Mouse (Mus musculus) bone marrow, adult 2 months (tissue): ENCODE results near the gene Pou3f1. TPM values are rescaled to one million over a fixed set of nuclear protein-coding genes. Genes with fewer than 3 reads are reported as not detected.

ENCODE experiments used
- H3K27ac ChIP-seq: fragments of 200-500 bp; 2 replicates; pipeline ENCODE4 v1.5.1; 2012; ENCODE audit warnings: low read depth, mild to moderate bottlenecking, control low read depth, inconsistent platforms, low read length; ENCODE audit not compliant: control insufficient read depth, poor library complexity, insufficient read depth
- H3K4me1 ChIP-seq: fragments of 200-500 bp; 2 replicates; pipeline ENCODE4 v1.6.1; 2011; ENCODE audit warnings: low read length; ENCODE audit not compliant: control insufficient read depth, insufficient read depth
- H3K4me3 ChIP-seq: fragments of 200-500 bp; replicated peaks from 2 replicates; pipeline ENCODE3; 2011; ENCODE audit warnings: mild to moderate bottlenecking, low read depth, low read length, control low read depth; ENCODE audit not compliant: control insufficient read depth
- CTCF ChIP-seq: fragments of 200-500 bp; IDR thresholded peaks from 2 replicates; pipeline ENCODE4 v1.5.1; 2011; ENCODE audit warnings: low read length, control low read depth; ENCODE audit not compliant: control insufficient read depth, insufficient read depth
- POLR2A ChIP-seq: fragments of 200-500 bp; IDR thresholded peaks from 2 replicates; pipeline ENCODE4 v1.6.1; 2011; ENCODE audit warnings: low read depth, mild to moderate bottlenecking, control low read depth, low read length, borderline replicate concordance; ENCODE audit not compliant: control insufficient read depth
- WGBS: fragments of 180-500 bp; shearing (Covaris S2); methylation state at CpG from one replicate; pipeline ENCODE4 v1.1.7; 2018; 5-methylcytosine and 5-hydroxymethylcytosine counted together
- polyA plus RNA-seq: library from polyadenylated mRNA; stranded (reverse); fragments of >200 nt; gene quantifications from 2 replicates; pipeline ENCODE4 v1.2.4, GENCODE M21; 2011; ENCODE audit warnings: low replicate concordance; ENCODE audit not compliant: missing spikeins, insufficient read depth, insufficient read length

Gene Pou3f1
- polyA plus RNA-seq, 1 experiment = 2.9 TPM

- H3K4me3 ChIP-seq = peak overlapping the region; percentile 43
- peaks cover 12% of the 10 kb centered on the region for H3K4me1 ChIP-seq
- under 1% methylated on average over 41 of the region's 41 CpGs for WGBS
- peak overlapping the region; percentile 70 for H3K27ac ChIP-seq
- no peak for TF ChIP-seq CTCF
- TF ChIP-seq POLR2A = peak; percentile 52; the same call in 1 of the 2 replicates
Observed at GRCm38 (mm10) chr4:124708518-124709477, 52.2 kb downstream of the Pou3f1 start.

- peaks cover 7% of the 10 kb centered on the region for H3K4me1 ChIP-seq
- WGBS = 3% methylated on average over 18 of the region's 18 CpGs
- peak overlapping the region; percentile 82 for H3K27ac ChIP-seq
- H3K4me3 ChIP-seq = peak overlapping the region; percentile 11
- TF ChIP-seq POLR2A = no peak
- TF ChIP-seq CTCF = no peak
Observed at GRCm38 (mm10) chr4:124709961-124710446, 53.4 kb downstream of the Pou3f1 start.

Other genes with a start within 250 kb of the Pou3f1 start
- not detected in 2 replicates for gene 3100002H09Rik, start 46.0 kb upstream of the Pou3f1 start, polyA plus RNA-seq
- gene Utp11, start 36.8 kb downstream of the Pou3f1 start, polyA plus RNA-seq = 16.0 and 26.9 TPM in 2 replicates
- gene Fhl3, start 43.9 kb downstream of the Pou3f1 start, polyA plus RNA-seq = 44.7 and 114 TPM in 2 replicates
- gene Sf3a3, start 58.0 kb downstream of the Pou3f1 start, polyA plus RNA-seq = 43.4 and 44.5 TPM in 2 replicates
- gene Inpp5b, start 85.0 kb downstream of the Pou3f1 start, polyA plus RNA-seq = 24.3 and 26.1 TPM in 2 replicates
- 12.5 and 13.4 TPM in 2 replicates for gene Mtf1, start 145.3 kb downstream of the Pou3f1 start, polyA plus RNA-seq
- 22.8 and 27.6 TPM in 2 replicates for gene Yrdc, start 193.9 kb downstream of the Pou3f1 start, polyA plus RNA-seq
- gene 1110065P20Rik, start 194.4 kb downstream of the Pou3f1 start, polyA plus RNA-seq = 7.8 and 12.3 TPM in 2 replicates
- not detected in 2 replicates for gene Maneal, start 205.4 kb downstream of the Pou3f1 start, polyA plus RNA-seq
- not detected in 2 replicates for gene Epha10, start 224.1 kb downstream of the Pou3f1 start, polyA plus RNA-seq